Mouse (Mus musculus) E14TG2a.4 (cell line): ENCODE results near the gene Nolc1.

ENCODE experiments used
- H3K27me3 ChIP-seq: 2 replicates; pipeline ENCODE4 v1.6.1; 2014; ENCODE audit warnings: low read length, control low read depth; ENCODE audit not compliant: insufficient read depth
- H3K36me3 ChIP-seq: 2 replicates; pipeline ENCODE4 v1.6.1; 2014; ENCODE audit warnings: low read length, control low read depth; ENCODE audit not compliant: insufficient read depth
- H3K4me1 ChIP-seq: replicated peaks from 2 replicates; pipeline ENCODE4 v1.6.1; 2014; ENCODE audit warnings: low read depth, low read length, control low read depth
- H3K4me3 ChIP-seq: replicated peaks from 2 replicates; pipeline ENCODE4 v1.5.1; 2014; ENCODE audit warnings: mild to moderate bottlenecking, low read length
- H3K9me3 ChIP-seq: 2 replicates; pipeline ENCODE4 v1.6.1; 2014; ENCODE audit warnings: low read length, control low read depth
- CTCF ChIP-seq: conservative IDR thresholded peaks from 2 replicates; pipeline ENCODE4 v1.5.1; 2014; ENCODE audit warnings: low read length
- NANOG ChIP-seq: IDR thresholded peaks from 2 replicates; pipeline ENCODE4 v1.6.1; 2014; ENCODE audit warnings: borderline replicate concordance, low read length, mixed read lengths
- POU5F1 ChIP-seq: IDR thresholded peaks from 2 replicates; pipeline ENCODE4 v1.6.1; 2014; ENCODE audit warnings: low read length, borderline replicate concordance

Nolc1 gene

DNA sequence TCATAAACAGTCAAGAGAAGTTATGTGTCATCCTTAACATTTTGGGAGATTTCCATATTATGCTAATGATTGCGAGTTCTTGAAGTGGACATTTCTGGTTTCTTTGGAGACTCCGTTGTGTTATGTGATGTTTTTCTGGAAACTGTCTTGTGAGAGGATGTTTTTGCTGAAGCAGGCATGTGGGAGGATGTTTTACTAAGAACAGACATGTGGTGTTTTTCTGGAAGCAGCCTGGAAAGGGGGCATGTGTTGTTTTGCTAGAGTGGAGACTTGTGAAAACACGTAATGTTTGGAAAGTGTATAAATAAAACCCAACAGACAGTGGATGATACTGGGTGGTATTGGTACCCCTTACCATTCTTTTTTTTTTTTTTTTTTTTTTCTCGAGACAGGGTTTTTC lies 19.6 kb downstream of the Nolc1 start:
- Histone ChIP-seq H3K4me1 (0 out of 2 replicates have a peak, but pooled peaks cover 4% of the 10 kb centered on the region), H3K36me3 (no peaks in the 10 kb centered on the region), H3K4me3 (no peak overlapping the region), H3K27me3 (no peaks in the 10 kb centered on the region), H3K9me3 (peaks cover 20% of the 10 kb centered on the region)
- TF ChIP-seq POU5F1 (no peak), CTCF (no peak)

DNA sequence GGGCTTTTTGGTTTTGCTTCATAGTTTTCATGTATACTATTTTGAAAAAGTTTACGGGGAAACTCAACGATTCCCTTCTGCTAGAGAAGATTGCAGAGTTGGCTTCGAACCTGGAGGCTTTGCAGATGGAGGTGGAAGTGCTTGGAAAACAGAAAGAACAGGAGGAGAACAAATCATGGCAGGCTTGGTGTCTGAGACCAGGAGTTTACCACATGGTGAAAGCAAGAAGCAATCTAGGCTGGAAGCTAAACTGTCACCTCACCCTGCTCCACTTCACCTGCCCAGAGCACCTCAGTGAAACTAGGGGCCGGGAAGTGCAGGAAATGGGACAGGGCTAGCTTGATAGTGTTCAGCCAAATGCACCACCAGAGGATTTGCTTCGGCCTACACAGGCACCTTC lies 20.7 kb downstream of the Nolc1 start:
- no peaks in the 10 kb centered on the region for H3K27me3 ChIP-seq
- H3K9me3 ChIP-seq, result peaks cover 26% of the 10 kb centered on the region
- no peak overlapping the region for H3K4me3 ChIP-seq
- no peaks in the 10 kb centered on the region for H3K36me3 ChIP-seq
- TF ChIP-seq POU5F1, result no peak
- TF ChIP-seq CTCF, result no peak
- no peak for TF ChIP-seq NANOG
- 0 out of 2 replicates have a peak, but pooled peaks cover 4% of the 10 kb centered on the region for H3K4me1 ChIP-seq

DNA sequence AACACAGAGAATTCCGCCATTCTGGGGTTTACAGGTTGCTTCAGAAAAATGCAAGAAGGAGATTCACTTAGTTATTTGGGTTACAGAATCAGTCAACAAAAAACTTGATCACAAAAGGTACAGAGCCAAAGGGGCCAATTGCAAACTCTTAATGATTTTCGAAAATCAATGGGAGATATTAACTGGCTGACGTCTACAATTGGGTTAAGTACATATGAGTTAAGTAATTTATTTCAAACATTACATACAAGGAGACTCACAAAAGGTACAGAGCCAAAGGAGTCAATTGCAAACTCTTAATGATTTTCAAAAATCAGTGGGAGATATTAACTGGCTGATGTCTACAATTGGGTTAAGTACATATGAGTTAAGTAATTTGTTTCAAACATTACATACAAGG lies 23.9 kb downstream of the Nolc1 start:
- no peak overlapping the region for H3K4me3 ChIP-seq
- no peaks in the 10 kb centered on the region for H3K36me3 ChIP-seq
- peaks cover 23% of the 10 kb centered on the region for H3K9me3 ChIP-seq
- H3K27me3 ChIP-seq, result no peaks in the 10 kb centered on the region
- TF ChIP-seq NANOG (no peak), CTCF (no peak), POU5F1 (no peak)
- no peaks in the 10 kb centered on the region for H3K4me1 ChIP-seq

DNA sequence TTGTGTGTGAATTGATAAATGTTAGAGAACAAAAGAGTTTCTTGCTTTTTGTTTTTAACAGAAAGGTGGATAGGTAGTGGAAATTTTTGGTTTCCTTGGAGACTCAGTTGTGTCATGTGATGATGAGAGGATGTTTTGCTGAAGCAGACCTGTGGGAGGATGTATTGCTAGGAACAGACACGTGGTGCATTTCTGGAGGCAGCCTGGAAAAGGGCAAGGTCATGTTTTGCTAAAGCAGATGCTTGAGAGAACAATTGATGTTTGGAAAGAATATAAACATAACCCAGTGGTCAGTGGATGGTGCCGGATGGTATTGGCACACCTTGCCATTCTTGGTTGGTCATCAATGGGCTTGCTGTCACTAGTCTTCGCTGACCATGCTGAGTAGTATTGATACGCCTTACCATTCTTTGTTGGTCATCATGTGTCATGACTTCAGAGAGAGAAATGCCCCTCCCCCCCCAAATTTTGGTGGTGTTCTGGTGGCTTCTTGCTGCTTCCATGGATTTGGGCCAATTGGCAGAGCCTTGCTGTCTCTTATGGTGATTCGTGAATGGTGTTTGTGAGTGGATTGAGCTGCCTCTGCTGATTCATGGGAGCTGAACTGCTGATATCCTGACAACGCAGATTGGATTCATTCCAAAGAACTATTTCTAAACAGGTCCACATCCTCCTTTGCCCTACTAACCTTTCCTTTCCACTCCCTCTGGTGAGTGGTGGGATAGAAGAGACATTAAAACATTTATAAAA lies 27.9 kb downstream of the Nolc1 start:
- no peaks in the 10 kb centered on the region for H3K27me3 ChIP-seq
- no peaks in the 10 kb centered on the region for H3K36me3 ChIP-seq
- peaks cover 6% of the 10 kb centered on the region for H3K4me1 ChIP-seq
- TF ChIP-seq NANOG (no peak), POU5F1 (no peak)
- H3K9me3 ChIP-seq, result peaks cover 20% of the 10 kb centered on the region
- no peak overlapping the region for H3K4me3 ChIP-seq

DNA sequence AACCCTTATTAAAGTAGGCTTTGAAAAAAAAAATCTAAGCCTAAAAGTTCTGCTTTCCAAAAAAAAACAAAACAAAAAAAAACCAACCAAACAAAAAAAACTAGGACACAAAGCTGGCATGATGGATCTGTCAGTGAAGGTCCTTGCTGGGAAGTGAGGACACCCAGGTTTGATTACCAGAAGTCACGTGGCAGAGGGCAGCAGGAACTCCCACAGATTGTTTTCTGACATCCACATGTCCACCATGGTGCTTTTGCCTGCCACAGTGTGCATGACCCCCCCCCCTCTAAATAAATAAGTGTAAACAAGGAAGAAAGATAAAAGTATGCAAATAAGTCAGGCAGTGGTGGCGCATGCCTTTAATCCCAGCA lies 28.5 kb downstream of the Nolc1 start:
- no peaks in the 10 kb centered on the region for H3K27me3 ChIP-seq
- peaks cover 10% of the 10 kb centered on the region for H3K4me1 ChIP-seq
- TF ChIP-seq POU5F1 (no peak), NANOG (no peak), CTCF (no peak)
- H3K9me3 ChIP-seq, result peaks cover 16% of the 10 kb centered on the region
- no peak overlapping the region for H3K4me3 ChIP-seq
- H3K36me3 ChIP-seq, result no peaks in the 10 kb centered on the region

DNA sequence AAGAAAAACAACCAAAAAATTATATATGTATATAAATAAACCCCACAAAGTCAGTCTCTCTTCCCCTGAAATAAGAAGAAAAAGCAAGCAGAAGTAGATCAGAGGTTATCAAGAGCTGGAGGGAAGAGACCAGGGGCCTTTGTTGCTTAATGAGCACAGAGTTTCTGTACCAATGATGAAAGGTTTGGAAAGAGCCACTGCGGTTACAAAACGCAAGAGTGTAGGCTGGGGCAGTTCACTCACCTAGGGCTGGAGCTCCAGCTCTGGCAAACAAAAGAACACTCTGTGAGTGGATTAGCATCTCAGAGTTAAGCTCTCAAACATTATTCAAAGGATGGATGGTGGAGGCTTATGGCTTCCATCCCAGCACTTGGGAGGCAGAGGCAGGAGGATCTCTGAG lies 34.6 kb downstream of the Nolc1 start:
- TF ChIP-seq NANOG (no peak), POU5F1 (no peak), CTCF (no peak)
- Histone ChIP-seq H3K4me3 (no peak overlapping the region), H3K4me1 (peaks cover 10% of the 10 kb centered on the region), H3K36me3 (no peaks in the 10 kb centered on the region), H3K27me3 (no peaks in the 10 kb centered on the region), H3K9me3 (no peaks in the 10 kb centered on the region)

DNA sequence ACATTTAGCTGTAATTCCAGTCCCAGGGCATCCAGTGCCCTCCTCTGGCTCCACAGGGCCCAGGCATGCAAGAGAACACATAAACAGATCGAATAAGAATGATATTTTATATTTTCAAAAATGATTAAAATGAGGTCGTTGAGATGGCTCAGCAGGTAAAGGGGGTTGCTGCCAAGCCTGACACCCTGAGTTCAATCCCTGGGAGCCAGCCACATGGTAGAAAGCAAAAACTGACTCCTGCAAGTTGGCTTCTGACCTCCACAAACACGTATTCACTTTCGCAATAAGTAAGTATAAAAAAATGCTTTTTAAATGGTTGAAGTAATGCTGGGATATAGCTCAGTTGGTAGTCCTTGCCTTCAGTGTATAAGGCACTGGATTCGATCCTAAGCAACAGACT lies 35.1 kb downstream of the Nolc1 start:
- TF ChIP-seq NANOG, result no peak
- TF ChIP-seq CTCF, result no peak
- no peak for TF ChIP-seq POU5F1
- H3K36me3 ChIP-seq, result no peaks in the 10 kb centered on the region
- H3K9me3 ChIP-seq, result no peaks in the 10 kb centered on the region
- H3K4me3 ChIP-seq, result no peak overlapping the region
- no peaks in the 10 kb centered on the region for H3K27me3 ChIP-seq
- H3K4me1 ChIP-seq, result peaks cover 10% of the 10 kb centered on the region

DNA sequence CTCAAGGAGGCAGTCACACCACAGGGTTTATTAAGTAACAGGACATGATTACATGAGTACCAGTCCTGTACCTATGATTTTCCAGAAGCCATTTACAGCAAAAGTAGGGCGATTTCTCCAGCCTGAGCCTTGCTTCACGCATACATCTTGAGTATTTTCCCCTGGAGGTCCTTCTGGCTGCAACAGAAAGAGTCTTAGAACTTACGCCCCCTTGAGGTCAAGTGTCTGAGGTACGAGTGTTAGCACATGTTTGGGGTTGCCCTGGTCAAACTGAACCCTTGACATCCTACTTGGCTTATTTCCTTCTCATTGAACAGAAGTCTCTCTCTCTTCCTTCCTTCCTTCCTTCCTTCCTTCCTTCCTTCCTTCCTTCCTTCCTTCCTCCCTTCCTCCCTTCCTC lies 39.0 kb downstream of the Nolc1 start:
- Histone ChIP-seq H3K4me1 (no peaks in the 10 kb centered on the region; the same call in 1 of the 2 replicates), H3K27me3 (no peaks in the 10 kb centered on the region), H3K4me3 (no peak overlapping the region), H3K36me3 (no peaks in the 10 kb centered on the region), H3K9me3 (no peaks in the 10 kb centered on the region)
- TF ChIP-seq NANOG, result no peak
- no peak for TF ChIP-seq POU5F1
- TF ChIP-seq CTCF, result no peak

DNA sequence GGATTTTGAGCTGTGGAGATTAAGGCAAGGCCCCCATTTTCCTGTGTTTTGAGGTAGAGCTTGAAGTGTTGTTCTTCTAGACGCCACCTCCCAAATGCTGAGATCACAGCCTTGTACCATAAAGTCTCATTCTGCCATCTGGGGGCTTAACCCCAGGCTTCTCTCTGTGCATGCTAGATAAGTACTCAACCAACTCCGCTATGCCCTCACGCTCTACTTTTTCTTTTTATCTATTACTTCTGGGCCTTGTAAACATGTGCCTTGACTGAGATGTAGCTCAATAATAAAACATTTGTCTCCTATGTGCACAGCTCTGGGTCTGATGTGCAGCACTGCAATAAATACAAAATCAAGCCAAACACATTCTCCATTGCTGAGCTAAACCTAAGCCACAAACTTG lies 43.8 kb downstream of the Nolc1 start:
- Histone ChIP-seq H3K4me1 (no peaks in the 10 kb centered on the region), H3K36me3 (no peaks in the 10 kb centered on the region), H3K4me3 (no peak overlapping the region), H3K27me3 (no peaks in the 10 kb centered on the region), H3K9me3 (no peaks in the 10 kb centered on the region)
- TF ChIP-seq POU5F1, result no peak
- TF ChIP-seq CTCF, result no peak
- no peak for TF ChIP-seq NANOG
